Mouse (Mus musculus): ENCODE data around the gene Gstp2. TPM values are rescaled to one million over a fixed set of nuclear protein-coding genes. Genes with fewer than 3 reads are reported as not detected.

Gene Gstp2
- polyA plus RNA-seq, 1 experiment, result not detected

GRCm38 (mm10) chr19:4087090-4087489 lies 41.3 kb upstream of the Gstp2 start:
- H3K9me3 ChIP-seq (ENCODE audit: control insufficient read depth, low read length), result no peaks in the 10 kb centered on the region
- H3K4me1 ChIP-seq (ENCODE audit: control insufficient read depth), result peaks cover 31% of the 10 kb centered on the region
- no peak for TF ChIP-seq GATA1 (IDR thresholded peaks at IDR 0.05; ENCODE audit: low read length)
- TF ChIP-seq TAL1 (IDR thresholded peaks at IDR 0.05; ENCODE audit: low read length), result no peak
- no peaks in the 10 kb centered on the region for H3K36me3 ChIP-seq (ENCODE audit: control insufficient read depth)
- H3K27me3 ChIP-seq (ENCODE audit: control insufficient read depth), result peaks cover 42% of the 10 kb centered on the region
- no peak overlapping the region for H3K4me3 ChIP-seq (replicated peaks)

- Histone ChIP-seq H3K4me3 (replicated peaks) (no peak overlapping the region), H3K9me3 (ENCODE audit: control insufficient read depth, low read length) (no peaks in the 10 kb centered on the region), H3K27me3 (ENCODE audit: control insufficient read depth) (peaks cover 42% of the 10 kb centered on the region), H3K36me3 (ENCODE audit: control insufficient read depth) (no peaks in the 10 kb centered on the region), H3K4me1 (ENCODE audit: control insufficient read depth) (peaks cover 41% of the 10 kb centered on the region)
- TF ChIP-seq TAL1 (IDR thresholded peaks at IDR 0.05; ENCODE audit: low read length) (no peak), GATA1 (IDR thresholded peaks at IDR 0.05; ENCODE audit: low read length) (no peak)
These were observed 40.3 kb upstream of the Gstp2 start for GRCm38 (mm10) chr19:4086156-4086555.

- H3K27me3 ChIP-seq (ENCODE audit: control insufficient read depth), result peaks cover 37% of the 10 kb centered on the region
- H3K36me3 ChIP-seq (ENCODE audit: control insufficient read depth), result no peaks in the 10 kb centered on the region
- TF ChIP-seq TAL1 (IDR thresholded peaks at IDR 0.05; ENCODE audit: low read length) (no peak), GATA1 (IDR thresholded peaks at IDR 0.05; ENCODE audit: low read length) (no peak)
- H3K4me3 ChIP-seq (replicated peaks), result no peak overlapping the region
- no peaks in the 10 kb centered on the region for H3K9me3 ChIP-seq (ENCODE audit: control insufficient read depth, low read length)
- peaks cover 52% of the 10 kb centered on the region for H3K4me1 ChIP-seq (ENCODE audit: control insufficient read depth)
These were observed 39.2 kb upstream of the Gstp2 start for GRCm38 (mm10) chr19:4084984-4085383.

GRCm38 (mm10) chr19:4083826-4084225 lies 38.0 kb upstream of the Gstp2 start:
- Histone ChIP-seq H3K9me3 (ENCODE audit: control insufficient read depth, low read length) (no peaks in the 10 kb centered on the region), H3K4me1 (ENCODE audit: control insufficient read depth) (peaks cover 64% of the 10 kb centered on the region), H3K36me3 (ENCODE audit: control insufficient read depth) (no peaks in the 10 kb centered on the region), H3K27me3 (ENCODE audit: control insufficient read depth) (peaks cover 29% of the 10 kb centered on the region), H3K4me3 (replicated peaks) (no peak overlapping the region)
- TF ChIP-seq GATA1 (IDR thresholded peaks at IDR 0.05; ENCODE audit: low read length) (no peak), TAL1 (IDR thresholded peaks at IDR 0.05; ENCODE audit: low read length) (no peak)

- no peaks in the 10 kb centered on the region for H3K36me3 ChIP-seq (ENCODE audit: control insufficient read depth)
- no peaks in the 10 kb centered on the region for H3K9me3 ChIP-seq (ENCODE audit: control insufficient read depth, low read length)
- peaks cover 62% of the 10 kb centered on the region for H3K4me1 ChIP-seq (ENCODE audit: control insufficient read depth)
- peaks cover 25% of the 10 kb centered on the region for H3K27me3 ChIP-seq (ENCODE audit: control insufficient read depth)
- TF ChIP-seq GATA1 (IDR thresholded peaks at IDR 0.05; ENCODE audit: low read length) (no peak), TAL1 (IDR thresholded peaks at IDR 0.05; ENCODE audit: low read length) (no peak)
- no peak overlapping the region for H3K4me3 ChIP-seq (replicated peaks)
These were observed 37.5 kb upstream of the Gstp2 start for GRCm38 (mm10) chr19:4083316-4083715.

- Histone ChIP-seq H3K9me3 (ENCODE audit: control insufficient read depth, low read length) (no peaks in the 10 kb centered on the region), H3K4me3 (replicated peaks) (no peak overlapping the region), H3K4me1 (ENCODE audit: control insufficient read depth) (peaks cover 66% of the 10 kb centered on the region), H3K36me3 (ENCODE audit: control insufficient read depth) (no peaks in the 10 kb centered on the region), H3K27me3 (ENCODE audit: control insufficient read depth) (peaks cover 22% of the 10 kb centered on the region)
- TF ChIP-seq TAL1 (IDR thresholded peaks at IDR 0.05; ENCODE audit: low read length) (no peak), GATA1 (IDR thresholded peaks at IDR 0.05; ENCODE audit: low read length) (no peak)
These were observed 36.6 kb upstream of the Gstp2 start for GRCm38 (mm10) chr19:4082219-4082965.

GRCm38 (mm10) chr19:4081394-4081793 lies 35.6 kb upstream of the Gstp2 start, which contains the start of gene Cabp2:
TSS of gene Cabp2 (plus strand) at chr19:4081578.
- Histone ChIP-seq H3K4me1 (ENCODE audit: control insufficient read depth) (peaks cover 66% of the 10 kb centered on the region), H3K36me3 (ENCODE audit: control insufficient read depth) (no peaks in the 10 kb centered on the region), H3K4me3 (replicated peaks) (peak within 1 kb of the TSS; percentile 28), H3K9me3 (ENCODE audit: control insufficient read depth, low read length) (peaks cover 2% of the 10 kb centered on the region; the same call in 1 of the 2 replicates), H3K27me3 (ENCODE audit: control insufficient read depth) (peaks cover 17% of the 10 kb centered on the region)
- TF ChIP-seq GATA1 (IDR thresholded peaks at IDR 0.05; ENCODE audit: low read length) (no peak), TAL1 (IDR thresholded peaks at IDR 0.05; ENCODE audit: low read length) (no peak)

- TF ChIP-seq GATA1 (IDR thresholded peaks at IDR 0.05; ENCODE audit: low read length), result peak; percentile 41; the same call in 1 of the 2 replicates
- TF ChIP-seq TAL1 (IDR thresholded peaks at IDR 0.05; ENCODE audit: low read length), result peak; percentile 38; the same call in 2 of the 3 replicates
- Histone ChIP-seq H3K36me3 (ENCODE audit: control insufficient read depth) (no peaks in the 10 kb centered on the region), H3K9me3 (ENCODE audit: control insufficient read depth, low read length) (peaks cover 2% of the 10 kb centered on the region; the same call in 1 of the 2 replicates), H3K4me3 (replicated peaks) (peak overlapping the region; percentile 28), H3K4me1 (ENCODE audit: control insufficient read depth) (peaks cover 66% of the 10 kb centered on the region), H3K27me3 (ENCODE audit: control insufficient read depth) (peaks cover 11% of the 10 kb centered on the region)
These were observed 34.7 kb upstream of the Gstp2 start for GRCm38 (mm10) chr19:4080511-4081009.

- Histone ChIP-seq H3K9me3 (ENCODE audit: control insufficient read depth, low read length) (peaks cover 2% of the 10 kb centered on the region; the same call in 1 of the 2 replicates), H3K4me3 (replicated peaks) (no peak overlapping the region), H3K27me3 (ENCODE audit: control insufficient read depth) (peaks cover 8% of the 10 kb centered on the region), H3K36me3 (ENCODE audit: control insufficient read depth) (no peaks in the 10 kb centered on the region), H3K4me1 (ENCODE audit: control insufficient read depth) (peaks cover 61% of the 10 kb centered on the region)
- TF ChIP-seq TAL1 (IDR thresholded peaks at IDR 0.05; ENCODE audit: low read length) (no peak), GATA1 (IDR thresholded peaks at IDR 0.05; ENCODE audit: low read length) (no peak)
These were observed 33.8 kb upstream of the Gstp2 start for GRCm38 (mm10) chr19:4079594-4079993.
